Mouse (Mus musculus) ovary, postnatal 14 days (tissue): ENCODE results near the gene Got2.

Experiments used
- DNase-seq: peaks from one replicate; pipeline ENCODE4 v3.0.0; 2022; ENCODE audit warnings: low spot score

Got2 gene

DNA sequence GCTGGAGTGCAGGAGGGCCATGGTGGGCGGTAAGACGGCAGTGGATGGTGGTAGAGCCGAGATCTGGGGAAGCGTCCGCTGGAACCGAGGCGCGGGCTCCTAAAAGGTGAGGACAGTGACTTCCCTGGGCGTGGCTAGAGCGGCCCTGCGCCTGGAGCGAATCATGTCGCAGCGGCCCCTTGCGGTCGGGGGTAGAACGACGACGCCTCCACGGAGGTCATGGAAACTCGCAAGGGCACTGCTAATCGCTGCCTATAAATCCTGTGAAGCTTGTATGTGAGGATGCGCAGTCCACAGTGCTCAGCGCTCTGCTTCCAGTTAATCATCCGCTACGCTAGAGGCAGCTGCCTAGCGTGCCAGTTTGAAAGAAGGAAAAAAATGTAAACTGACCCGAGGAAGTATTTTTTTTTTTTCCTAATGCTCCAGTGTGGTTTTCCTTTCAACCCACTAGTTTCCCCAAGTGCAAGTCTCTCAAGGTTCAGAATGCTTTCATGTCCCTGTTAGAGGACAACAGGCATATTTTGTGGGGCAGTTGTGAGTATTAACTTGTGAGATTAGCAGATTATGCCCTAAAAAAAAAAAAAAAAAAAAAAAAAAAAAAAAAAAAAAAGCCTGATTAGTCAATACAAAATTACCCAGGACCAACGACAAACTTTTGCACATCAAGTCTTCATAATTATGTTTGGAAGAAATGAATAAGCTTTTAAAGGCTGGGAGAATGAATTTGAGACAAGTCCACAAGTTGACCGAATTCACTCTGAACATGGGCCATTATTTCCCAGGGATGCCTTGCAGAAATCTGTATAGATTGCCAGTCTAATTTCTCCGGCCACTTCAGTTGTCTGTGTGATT, at the start of gene Got2:
Gene Got2, minus strand, starts transcription at position 263 of the 852 bp plus-strand sequence.
- peak; percentile 81 for DNase-seq

DNA sequence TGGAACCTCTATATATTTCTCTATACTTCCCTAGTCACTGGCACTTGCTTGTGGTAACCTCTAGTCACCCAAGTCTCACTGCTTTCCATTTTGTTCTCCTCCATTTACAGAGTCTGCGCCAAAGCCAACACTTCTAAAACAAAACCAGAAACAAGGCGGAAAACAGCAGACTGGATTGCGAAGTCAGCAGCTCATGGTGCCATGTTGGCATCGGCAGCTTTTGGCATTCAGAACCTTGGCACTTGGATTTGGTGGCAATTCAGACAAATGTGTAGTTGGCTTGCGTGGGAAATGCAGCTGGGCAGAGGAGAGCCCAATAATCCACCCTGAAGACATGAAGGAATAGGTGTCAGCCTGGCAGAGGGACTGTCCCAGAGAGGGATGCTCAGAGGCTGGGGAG, 44.5 kb upstream of the Got2 start:
- DNase-seq, result no peak

DNA sequence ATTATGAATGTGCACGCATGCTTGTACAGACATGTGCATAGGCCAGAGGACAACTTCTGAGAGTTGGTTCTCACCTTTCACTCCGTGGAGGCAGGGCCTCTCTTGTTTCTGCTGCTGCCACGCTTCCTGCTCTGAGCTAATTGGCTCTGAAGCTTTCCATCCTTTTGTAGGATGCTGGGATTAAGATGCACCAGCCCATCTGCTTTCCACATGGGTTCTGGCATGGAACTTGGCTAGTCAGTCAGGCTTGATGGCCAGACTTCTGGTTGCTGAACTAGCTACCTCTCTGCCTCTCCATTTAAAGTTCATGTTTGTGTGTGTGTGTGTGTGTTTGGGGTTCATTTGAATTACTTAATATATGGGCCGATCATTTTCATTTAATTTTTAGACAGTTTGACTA, 41.5 kb upstream of the Got2 start:
- DNase-seq, result no peak

DNA sequence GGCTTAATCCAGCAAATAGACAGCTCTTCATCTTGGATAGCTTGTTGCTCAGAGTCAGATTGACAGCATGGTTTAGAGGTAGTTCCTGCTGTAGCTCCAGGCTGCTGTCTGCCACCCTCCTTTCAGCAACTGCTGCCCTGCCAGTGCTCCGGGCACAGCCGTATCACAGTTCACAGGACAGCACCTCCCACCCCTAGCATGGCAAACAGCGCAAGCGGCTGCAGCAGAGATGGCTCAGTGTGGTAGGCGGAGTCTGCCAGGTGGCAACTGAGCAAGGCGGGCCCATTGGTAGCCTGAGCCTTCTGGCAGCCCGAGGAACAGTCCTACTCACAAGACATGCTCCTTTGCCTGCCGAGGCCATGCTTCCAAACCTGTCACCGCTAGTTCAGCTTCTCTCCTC, 27.8 kb upstream of the Got2 start:
- DNase-seq, result no peak

DNA sequence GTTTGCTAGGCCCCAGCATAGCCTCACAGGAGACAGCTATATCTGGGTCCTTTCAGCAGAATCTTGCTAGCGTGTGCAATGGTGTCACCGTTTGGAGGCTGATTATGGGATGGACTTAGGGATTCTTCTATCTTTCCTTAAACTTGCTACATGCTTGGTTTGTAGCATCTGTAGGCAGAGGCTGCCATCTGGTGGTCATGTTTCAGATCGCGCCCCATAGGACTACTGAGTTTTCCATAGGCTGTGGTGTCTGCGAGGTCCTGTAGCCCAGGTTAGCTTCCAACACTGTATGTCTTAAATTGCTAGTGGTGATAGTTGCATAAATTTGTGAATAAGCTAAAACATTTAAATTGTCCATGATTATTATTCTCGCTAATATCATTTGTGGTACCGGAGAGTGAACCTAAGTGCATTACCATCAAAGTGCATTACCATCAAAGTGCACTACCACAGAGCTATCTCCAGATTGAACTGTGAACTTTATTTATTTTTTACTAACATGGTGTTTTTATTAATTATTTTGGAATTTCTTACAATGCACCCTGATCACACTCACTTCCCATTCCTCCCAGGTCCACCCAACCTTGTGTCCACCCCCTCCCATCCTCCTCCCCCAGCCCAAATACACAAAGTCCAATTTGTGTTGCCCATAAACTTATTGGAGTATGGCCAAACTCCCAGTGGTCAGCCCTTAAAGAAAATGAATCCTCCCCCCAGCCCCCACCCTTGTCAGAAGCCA, 26.7 kb upstream of the Got2 start:
- DNase-seq, result peak; percentile 69

DNA sequence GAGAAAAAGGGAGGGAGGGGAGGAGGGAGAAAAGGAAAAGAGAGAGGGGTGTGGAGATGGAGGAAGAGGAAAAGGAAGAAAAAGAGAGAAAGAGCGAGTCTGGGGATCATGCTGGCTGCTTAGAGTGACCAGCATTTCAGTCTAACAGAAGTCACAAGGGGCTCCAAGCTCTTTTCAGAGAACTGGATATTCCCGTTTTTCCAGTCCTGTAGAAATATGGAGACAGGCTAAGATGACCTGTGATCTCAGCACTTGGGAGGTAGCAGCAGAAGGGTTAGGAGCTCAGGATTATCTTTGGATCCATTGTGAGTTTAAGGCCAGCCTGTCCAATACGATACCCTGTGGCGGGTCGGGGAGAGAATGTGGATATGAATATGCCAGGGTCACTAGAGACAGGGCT, 22.9 kb upstream of the Got2 start:
- no peak for DNase-seq

DNA sequence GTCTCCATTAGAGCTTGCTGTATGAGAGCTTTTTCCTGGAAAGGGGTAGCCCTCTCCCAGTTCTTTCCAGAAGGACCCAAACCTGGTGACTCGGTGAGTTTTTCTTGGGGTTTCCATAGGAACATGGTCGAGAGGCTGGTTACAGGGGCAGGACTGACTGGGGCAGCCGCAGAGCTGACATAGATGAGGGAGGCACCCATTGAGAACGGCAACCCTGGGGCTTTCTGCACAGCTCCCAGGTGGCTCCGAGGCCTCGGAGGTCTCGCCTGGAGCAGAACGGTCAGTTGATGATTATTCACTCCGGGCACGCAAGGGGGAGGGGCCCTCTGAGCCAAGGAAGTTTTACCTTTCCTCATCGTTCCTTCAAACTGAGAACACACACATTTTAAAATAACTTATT, 19.5 kb upstream of the Got2 start:
- no peak for DNase-seq

DNA sequence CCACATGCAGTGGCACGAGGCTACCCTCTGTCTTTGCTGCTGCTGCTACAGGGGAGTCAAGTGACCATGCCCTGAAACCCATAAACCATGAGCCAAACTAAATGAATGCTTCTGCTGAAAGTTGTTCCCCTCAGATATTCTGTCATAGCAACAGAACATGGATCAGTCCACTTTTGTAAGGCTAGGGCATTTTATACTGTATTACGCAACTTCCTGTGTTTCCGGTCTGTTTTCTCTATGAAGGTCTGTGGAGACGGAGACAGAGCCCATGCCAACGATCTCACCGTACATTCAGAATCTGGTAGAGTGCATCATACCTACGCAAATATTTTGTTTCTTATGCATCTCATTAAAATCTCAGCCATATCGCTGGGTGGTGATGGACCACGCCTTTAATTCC, 18.4 kb upstream of the Got2 start:
- no peak for DNase-seq

DNA sequence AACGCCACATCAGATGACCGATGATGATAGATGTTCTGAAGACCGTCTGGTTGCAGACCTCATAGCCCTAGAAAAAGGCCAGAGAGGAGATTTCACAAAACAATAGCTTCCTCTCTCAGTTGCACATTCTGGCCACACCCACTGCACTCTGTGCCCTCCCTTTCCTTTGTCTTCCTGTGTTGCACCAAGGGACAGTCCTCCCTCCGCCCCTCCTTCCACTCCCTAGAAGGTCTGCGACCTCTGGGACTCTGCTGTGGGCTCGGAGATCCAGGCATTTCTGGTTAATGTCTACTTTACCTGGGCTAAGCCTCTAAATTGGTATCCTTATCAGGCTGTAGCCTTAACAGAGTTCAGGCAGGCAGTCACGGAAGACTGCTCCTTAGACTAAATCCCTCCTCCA, 13.5 kb upstream of the Got2 start:
- DNase-seq, result no peak

DNA sequence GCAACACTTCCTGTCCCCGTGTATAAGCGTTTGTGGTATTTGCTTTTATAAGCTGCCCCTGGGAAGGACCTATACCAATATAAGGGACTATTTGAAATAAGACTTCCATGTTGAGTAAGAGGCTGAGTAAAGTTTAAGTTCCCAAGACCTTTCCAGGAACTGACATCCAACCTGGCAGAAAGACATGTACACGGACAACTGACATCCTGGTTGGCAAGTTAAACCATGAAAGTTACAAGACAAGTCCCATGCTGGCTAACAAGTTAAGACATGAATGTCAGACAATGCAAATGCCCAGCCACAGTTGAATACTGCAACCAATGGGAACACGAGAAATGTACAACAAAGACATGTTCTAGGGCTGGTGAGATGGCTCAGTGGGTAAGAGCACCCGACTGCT, 5.4 kb upstream of the Got2 start:
- no peak for DNase-seq

DNA sequence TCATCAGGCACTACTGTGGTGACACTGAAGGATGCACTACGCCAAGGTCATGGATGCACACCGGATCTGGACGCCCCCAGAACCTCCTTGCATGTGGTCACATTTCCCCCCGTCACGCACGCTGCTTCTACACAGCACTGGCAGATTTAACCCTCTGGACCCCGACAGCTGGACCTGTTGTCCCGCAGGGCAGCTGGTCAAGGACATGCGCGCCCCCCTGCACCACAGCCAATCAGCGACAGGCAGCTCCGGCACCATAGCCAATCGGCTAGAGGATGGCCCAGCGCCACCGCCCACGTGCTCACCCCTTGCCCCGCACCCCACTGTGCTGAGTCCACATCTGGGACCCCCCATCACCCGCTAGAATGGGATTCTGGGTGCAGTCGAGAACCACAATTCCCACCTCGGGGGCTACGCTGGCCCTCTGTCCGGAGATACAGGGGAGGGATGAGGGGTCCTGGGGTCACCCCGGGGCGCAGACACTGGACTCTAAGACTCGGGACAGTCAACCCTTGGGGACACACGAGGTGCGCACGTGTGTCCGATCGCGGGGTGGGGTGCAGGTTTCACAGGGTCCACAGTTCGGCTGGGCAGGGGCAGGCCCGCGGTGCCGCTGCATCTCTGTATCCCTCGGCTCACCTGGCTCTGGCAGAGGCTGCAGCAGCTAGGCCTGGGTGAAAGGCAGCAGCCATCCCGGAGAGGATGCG, 616 bp downstream of the Got2 start:
- DNase-seq, result peak; percentile 66

DNA sequence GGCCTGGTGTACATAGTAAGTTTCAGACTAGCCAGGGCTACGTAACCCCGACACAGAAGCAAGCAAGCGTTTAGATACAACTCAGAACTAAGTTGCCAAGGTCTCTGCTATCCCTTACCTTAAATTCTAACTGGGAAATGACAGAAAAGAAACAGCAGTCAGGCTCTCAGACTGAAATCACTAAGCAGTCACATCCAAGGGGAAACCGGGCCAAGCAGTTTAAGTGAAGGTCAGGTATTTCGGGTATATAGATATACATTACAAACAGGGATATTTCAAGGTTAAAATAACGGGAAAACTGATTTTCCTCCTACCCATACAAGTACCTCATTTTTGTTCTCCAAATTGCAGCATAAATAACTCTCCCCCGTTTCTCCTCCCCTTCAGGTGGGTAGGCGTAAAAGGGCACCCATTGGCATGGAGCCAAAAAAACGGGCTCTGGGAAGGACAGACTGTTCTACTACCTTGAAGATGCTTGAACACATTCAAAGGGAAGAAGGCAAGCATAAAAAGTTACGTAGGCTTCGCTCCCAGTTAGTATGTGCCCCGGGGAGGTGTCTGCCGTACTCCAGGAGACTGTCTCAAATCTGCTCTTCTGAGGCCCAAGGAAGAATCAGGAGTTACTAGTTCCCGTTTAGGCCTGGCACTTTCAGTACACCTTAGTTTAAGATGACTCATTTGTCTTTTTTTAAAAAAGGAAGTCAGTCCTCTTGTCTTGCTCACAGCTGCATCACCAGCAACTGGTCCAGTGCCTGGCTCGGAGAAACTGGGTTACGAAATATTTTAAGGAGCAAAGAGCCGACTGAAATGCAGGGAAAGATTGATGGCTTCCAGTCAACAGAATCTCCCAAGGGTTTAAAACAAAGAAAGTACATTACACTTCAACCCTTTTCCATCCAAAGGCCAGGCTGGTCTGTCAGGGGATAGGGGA, 1.4 kb downstream of the Got2 start:
- DNase-seq, result peak; percentile 22

DNA sequence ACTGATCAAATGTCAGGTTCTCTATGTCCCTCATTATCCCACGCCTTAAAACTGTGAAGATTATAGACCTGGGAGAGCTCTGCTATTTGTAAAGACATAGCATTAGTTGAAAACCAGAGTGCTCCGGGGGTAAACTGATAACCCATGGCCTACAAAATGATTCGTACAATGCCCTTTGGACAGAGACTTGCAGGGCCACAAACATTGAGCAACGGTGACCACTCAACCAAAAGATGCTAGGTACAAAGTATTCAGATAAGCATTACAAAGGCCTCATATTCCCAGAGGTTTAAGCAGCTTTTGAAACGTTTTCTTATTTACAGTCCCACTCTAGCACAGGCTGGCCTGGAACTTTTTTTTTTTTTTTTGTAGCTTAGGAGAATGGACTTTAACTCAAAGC, 2.4 kb downstream of the Got2 start:
- DNase-seq, result no peak

DNA sequence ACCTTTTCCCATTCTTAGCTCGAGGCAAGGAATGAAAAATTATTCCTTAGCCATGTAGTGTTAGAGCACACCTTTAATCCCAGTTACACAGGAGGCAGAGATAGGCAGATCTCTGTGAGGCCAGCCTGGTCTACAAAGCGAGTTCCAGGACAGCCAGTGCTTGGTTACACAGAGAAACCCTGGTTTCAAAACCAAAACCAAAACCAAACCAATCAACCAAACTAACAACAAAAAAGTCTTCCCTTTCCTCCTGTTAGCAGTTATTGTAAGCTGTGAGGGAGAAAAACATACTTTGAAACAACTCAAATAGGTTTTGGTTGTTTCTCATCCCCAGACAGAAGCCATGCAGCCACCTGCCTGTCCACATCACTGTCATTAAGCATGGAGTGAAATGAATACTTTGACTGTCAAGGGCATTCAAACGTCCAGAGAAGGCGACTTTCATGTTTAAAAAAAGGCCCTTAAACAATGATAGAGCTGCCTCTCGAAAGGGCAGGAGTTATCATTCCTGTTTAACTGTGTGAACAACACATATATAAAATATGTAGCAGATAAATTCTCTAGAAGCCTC, 3.0 kb downstream of the Got2 start:
- no peak for DNase-seq

DNA sequence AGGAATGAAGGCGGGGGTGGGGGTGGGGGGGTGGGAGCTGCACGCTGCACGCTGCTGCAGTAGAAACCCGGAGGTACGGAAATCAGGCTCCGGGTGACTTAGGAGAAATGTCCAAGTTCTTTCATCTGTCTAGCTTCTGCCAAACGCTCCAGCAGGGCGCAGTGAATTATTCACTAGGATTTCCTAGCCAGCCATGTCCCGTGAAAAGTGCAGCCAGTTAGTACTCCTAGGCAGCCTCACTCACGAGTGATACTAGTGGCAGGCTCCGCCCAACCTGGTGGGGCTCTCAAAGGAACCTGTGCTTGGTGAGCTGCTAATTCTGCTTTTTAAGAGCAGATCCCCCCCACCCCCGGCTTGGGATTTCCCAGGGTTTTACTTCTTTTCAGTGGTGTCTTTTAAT, 3.9 kb downstream of the Got2 start:
- no peak for DNase-seq

DNA sequence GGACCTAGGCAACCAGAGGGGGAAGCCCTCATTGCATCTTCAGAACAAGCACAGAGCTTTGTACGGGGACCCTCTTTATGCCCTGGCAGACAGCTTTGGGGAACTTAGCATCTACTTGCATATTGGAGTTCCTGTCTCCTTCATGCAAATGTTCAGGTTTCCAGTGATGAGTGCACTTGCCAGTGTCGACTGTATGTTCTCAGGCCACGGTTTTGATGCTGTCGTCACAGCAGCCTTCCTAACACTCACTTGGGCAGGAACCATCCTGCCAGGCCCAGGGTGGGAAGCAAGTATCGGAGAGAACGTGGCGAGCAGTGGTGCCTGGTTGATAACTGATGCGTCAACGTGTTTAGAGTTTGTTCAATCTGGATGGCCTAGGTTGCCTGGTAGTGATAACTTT, 6.2 kb downstream of the Got2 start:
- DNase-seq, result no peak

DNA sequence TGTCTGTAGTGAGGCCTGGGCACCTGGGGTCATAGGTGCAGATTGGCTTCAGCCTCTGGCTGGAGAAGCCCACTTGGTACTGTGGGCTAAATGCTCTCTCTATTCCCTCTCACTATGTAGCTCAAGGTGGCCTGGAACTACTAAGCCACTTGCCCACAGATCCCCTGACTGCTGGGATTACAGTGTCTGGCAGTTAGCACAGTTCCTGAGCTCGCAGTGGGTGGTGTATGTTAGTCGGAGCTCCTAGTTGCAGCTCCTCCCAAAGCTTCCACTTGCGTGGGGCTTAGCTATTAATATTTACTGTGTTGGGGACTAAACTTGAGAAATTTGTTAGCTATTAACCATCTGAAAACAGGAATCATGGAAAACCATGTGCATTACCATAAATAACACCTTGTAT, 6.8 kb downstream of the Got2 start:
- no peak for DNase-seq

DNA sequence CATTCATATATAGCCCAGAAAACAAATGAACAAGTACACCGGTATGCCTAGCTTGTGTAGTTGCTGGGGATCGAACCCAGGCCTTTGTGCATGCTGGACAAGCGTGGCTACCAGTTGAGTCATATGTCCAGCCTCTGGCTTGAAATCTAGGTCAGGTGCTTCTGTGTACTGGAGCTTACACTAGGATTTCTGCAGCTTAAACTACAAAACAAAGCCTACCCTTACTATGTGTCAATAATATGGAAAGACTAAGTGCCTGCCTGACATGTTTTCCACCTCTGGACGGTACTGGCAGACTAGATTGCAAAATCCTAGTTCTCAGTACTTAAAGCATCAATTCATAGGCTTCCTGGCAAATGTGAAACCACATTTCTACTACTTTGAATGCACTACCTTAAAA, 8.5 kb downstream of the Got2 start:
- DNase-seq, result no peak

DNA sequence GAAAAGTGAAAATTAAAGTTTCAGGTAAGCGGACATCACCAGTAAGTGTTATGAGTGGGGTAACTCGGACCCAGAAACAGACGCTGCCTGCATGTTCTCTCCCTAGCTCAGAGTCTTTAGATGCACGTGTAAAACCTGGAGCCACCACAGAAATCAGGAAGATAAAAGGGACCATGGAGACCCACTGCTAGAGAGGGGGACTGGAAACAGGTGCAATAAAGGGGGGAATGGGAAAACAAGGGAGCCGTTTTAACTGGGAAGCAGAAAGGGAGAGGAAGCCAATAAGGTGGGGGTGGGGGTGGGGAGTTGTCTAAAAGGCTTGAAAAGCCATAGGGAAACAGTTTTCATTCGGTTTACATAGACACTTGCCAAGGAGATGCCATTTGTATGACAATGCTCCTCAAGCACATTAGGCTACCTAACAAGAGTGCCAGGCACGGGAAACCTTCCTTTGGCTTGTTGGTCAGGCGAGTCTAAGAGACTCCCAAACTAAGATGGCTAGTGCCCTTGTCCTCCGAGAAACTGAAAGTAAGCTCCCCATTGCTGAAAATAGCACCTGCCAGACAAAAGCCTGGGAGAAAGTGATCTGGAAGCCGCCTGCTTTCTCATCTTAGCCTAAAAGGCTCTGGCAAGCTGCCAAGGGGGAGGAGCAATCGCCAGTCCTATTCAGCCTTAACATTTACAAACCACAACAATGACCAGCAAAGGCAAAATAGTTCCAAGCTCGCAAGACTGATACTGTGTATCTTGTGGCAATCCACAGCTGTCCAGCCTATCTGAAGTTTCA, 10.0 kb downstream of the Got2 start:
- peak; percentile 26 for DNase-seq

DNA sequence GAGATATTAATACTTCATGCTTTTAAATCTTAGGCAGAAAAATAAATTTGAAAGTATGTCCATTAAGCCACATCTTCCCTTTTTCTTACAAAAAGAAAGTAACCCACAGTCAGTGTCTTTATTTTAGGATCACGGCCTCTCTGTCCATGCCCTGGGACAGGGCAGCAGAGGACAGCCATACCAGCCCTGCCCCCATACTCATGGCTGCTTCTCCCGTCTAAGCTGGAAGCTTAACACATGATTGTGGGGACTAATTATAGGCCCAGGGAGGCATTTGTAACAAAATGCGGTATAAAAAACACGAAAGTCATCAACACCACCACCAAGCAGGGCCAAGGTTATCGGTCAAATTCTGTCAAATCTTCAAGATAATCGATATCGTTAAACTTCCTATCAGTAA, 13.1 kb downstream of the Got2 start:
- no peak for DNase-seq

DNA sequence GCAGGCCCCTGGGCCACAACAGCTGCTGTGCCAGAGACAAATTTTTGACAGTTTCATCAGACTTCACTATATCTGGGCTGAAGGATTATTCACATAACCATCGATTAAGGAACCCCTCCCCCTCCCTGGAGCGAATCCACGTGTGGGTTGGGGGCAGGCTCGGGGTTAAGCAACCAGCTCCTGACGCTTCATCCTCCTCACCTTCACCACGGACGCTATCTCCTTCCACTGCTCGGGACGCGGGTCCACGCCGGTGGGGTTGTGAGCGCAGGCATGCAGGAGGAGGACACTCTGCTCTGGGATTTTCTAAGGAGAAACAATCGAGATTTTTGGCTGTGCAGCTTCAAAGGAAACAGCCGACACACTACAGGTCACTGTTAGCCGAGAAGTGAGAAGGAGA, 16.7 kb downstream of the Got2 start:
- DNase-seq, result no peak
